Mouse (Mus musculus): ENCODE data around the gene Plcl2. TPM values are rescaled to one million over a fixed set of nuclear protein-coding genes. Genes with fewer than 3 reads are reported as not detected.
A peak's percentile ranks its signal among the peaks of the same experiment; 100 is the strongest.
"Not testable (repeated sequence)": the region's sequence is repeated elsewhere in the genome, so short reads cannot be mapped to it uniquely, and the experiment has no call there.

Gene Plcl2
- total RNA-seq, 2 experiments from 2014 or later = 14.2 to 15.1 TPM

DNA sequence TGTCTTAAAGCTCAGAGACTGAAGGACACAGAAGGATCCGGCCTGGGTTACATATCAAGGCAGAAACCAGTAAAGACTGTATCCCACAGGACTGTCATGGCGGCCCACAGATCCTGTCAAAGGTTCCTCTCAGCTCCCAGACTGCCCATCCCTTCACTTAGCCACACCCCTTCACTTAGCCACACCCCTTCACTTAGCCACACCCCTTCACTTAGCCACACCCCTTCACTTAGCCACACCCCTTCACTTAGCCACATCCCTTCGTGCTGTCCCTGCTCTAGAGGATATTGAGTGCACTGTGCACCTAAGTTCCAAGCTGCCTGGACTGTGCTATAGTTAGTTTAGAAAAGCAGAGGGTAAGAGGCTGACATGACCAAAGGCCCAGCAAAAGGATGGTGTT is 118.5 kb downstream of the Plcl2 start:
- DNase-seq = no peak

DNA sequence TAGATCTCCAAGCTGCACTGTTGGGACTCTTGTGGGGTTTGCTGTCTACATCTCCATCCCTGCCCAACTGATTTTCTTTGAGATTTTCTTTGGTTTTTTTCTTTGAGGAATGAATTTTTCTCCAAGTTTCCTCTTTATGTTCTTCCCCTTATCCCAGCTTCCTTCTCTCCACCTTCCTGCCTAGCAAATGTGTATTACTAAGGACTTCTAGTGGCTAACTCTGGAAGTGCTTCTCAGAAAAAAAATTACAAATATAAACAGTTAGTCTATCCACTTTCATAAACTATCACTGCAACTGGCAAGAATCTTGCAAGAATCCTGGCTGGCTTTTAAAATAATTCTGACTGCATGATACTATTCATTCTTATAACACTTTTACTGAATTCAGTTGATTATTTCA is 119.5 kb downstream of the Plcl2 start:
- DNase-seq = no peak

DNA sequence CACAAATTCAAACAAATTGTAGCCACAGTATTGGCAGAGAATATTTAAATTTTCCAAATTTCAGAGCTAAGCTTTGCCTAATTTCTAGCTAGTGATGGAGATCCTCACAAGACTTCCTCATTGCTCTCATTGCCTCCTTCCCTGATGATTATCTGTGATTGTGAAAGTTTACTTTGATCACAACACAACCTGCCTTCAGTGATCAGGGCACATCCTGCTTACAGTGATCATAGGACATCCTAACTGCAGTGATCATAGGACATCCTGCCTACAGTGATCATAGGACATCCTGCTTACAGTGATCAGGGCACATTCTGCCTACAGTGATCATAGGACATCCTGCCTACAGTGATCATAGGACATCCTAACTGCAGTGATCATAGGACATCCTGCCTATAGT is 121.8 kb downstream of the Plcl2 start:
- DNase-seq = not testable (repeated sequence)

DNA sequence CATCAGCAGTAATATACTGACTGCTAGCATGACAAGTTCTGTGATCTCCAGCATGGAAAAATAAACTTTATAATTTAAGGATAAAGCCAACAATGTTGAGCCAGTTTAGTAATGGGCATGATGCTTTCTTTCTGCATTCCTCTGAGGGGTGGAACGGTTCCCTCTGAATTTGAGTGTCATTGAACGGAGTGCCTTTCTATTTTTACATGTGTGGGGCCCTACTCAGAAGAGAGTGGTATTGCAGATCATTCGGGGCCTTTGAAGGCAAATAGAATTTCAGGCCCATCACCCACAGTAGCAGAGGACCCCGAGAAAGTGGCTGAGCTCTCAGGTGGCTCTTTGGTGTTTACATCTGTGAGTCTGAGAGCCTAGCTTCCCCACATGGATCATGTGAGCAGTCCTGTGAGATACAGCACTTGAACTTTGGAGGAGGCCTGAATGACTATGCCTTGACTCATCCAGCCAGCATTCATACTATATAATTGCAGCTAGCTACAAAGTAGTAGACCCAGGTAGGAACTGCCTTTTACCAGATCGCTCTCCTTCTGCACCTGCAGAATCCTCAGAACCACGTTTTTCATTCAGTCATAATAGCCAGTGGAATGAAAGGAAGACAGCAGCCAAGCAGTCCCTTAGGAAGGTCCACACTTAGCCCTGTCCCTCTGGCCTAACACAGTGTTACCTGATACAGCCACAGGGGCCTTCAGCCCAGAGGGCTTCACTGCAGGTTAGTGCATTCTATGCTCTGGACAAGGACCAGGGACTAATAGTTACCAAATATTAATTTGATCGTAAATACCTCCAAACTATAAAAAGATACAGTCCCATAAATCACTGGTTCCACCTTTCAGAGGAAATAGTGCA is 125.0 kb downstream of the Plcl2 start:
- no peak for DNase-seq

DNA sequence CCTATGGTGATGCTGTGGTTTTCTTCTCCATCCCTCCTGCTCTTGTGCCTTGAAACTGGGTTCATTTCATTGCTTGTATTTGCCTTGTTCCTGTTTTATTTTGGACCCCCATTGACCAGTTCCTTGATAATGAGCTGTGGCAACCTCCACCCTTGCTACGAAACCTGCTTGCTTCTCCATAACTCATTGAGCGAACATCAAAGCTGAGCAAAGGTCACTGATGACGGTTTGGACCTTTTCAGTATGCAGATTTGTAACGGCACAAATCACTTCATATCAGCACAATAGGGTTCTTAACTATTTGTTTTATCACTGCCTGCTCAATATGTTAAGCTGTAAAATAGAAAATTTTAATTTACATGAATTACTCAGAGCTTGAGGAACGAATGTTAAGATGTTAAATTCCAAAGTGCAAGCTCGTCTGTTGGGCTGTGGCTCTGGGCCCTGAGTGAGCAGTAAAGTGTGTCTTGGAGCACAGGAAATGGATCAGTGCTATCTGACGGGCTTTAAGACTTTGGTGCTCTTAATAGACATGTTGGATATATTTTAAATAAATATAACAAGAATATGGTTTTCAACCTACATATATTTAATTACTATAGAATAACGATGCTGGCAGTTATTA is 126.9 kb downstream of the Plcl2 start:
- no peak for DNase-seq

DNA sequence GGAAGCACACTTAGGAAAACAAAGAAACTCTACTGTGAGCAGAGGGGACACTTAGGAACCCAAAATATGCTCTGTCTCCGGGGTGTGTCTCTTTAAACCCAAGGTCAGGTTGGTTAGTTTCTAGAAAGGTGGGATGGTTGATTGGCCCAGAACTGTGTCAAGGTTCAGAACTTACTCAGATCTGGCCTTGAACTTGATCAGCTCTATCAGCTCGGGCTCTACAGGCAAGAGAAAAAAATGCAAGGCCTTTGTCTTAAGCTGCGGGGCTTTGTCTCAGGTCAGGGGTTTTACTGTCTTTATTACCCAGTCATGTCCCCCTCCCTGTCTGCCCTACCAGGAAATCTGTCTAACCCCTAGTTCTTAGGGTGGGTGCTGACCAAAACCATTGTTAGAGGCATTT is 129.6 kb downstream of the Plcl2 start:
- no peak for DNase-seq

DNA sequence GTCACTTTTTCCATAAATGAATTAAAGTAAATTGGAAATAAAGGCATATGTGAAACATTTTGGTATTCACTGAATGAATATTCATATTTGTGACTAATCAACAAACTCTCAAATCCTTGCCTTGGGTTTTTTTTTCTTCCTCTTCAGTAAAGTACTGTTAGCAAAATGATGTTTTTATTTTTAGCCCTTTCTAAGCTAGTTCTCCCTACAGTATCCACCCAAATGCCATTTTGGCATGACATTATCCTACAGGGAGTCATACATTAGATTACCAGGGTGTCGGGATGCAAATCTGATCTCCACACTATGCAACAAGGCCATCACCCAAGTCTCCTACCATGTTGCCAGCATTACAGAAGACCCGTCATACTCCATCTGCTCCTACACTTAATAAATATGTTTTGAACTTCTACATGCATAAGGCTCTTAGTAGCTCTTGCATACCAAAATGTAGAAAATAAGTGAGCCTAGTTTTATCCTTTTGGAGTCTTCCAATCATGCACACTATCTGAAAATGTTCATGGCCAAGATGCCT is 131.9 kb downstream of the Plcl2 start:
- DNase-seq = no peak

DNA sequence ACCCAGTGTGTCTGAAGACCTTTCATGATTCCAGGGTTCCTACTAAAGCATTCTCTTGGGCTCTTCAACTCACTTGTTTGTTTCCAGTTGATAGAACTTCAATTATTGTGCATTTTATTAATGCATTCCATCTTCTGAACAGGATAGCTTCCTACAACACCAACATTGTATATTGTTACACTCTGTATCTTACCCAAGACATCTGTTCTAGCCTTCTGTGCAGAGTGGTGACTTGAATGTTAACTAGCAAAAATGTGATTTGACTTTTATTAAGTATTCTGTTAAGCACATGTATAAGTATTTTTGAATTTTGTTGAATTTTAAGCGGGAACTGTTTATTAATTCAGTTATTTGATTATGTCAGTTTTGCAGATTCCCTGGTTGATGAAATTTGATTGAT is 132.7 kb downstream of the Plcl2 start:
- DNase-seq = no peak

DNA sequence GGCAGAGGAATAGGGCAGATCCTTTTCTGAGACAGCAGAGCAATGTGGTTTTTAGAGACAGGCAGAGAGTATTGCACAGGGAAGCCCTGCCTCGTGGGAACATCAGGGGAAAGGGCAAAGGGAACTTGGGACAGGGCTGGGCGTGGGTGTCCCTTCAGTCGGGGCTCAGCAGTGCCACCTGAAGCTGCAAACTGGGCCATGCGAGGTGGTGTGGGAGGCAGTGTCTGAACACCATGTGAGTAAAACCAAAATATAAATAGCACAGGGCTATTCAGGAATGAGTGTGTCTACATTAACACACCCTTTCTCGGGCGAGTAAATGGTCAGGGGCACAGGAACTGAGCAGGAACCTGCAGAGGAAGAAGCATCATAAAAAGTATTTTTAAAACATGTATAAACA is 134.2 kb downstream of the Plcl2 start:
- peak; percentile 42 for DNase-seq

DNA sequence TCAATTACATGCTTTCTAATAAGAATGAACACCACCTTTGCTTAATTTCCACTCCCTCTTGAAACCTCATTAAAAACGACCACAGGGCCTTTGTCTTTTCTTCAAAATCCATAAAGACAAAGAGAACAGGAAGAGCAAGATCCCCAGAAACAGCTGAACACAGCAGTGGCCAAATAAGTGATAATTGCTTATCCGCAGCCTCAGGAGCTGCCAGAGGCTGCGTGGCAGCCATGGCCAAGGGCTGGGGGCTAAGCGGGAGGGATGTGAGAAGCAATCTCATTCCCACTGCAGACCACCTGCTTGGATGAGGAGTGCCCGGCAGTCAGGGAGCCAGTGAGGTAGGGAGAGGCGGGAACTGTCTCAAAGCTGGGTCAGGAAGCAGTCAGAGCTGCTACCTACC is 134.8 kb downstream of the Plcl2 start:
- DNase-seq = no peak

DNA sequence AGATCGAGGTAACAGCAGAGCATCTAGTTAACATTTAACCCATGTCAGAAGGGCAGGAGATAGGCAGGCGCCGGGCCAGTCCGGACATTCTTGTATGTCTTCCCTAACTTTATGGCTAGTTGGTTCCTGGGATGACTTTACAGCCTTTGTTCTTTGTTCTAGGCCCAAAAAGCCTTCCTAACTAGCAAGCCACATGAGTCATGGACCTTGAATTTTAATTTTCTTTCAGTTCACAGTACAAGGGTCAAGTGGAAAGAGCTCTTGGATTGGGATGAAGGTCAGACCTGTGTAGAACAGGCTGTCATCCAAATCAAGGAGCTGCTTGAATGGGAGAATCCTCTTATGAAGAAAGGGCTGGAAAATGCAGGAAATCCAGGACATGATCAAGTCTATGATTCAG is 138.9 kb downstream of the Plcl2 start:
- not testable (repeated sequence) for DNase-seq

DNA sequence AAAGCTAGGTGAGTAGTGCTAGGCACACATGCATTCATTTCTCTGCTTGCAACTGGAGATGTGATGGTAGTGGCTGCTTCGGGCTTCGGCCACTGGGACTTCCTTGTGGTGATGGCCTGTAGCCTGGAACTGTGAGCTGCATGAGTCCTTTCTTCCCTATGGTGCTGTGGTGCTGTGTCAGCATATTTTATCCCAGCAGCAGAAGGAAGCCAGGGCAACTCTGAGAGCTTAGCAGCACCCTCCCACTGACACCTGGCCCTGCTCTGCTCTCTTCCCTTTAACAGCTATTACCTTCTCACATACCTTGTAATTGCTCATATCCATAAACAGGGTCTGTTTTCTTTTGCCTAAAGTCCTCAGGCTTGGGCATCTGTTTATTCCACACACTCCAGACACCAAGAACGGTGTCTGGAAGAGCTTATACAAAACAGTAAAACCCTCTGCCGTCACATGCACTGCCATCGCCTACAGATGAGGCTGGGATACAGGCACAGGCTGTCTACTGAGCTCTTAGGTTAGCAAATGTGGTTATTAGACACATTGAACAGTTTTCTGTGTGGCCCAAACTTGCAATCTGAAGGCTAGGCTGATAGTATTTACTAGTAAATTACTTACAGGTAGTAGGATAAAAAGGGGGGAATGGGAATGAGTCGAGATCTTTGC is 139.7 kb downstream of the Plcl2 start:
- no peak for DNase-seq

DNA sequence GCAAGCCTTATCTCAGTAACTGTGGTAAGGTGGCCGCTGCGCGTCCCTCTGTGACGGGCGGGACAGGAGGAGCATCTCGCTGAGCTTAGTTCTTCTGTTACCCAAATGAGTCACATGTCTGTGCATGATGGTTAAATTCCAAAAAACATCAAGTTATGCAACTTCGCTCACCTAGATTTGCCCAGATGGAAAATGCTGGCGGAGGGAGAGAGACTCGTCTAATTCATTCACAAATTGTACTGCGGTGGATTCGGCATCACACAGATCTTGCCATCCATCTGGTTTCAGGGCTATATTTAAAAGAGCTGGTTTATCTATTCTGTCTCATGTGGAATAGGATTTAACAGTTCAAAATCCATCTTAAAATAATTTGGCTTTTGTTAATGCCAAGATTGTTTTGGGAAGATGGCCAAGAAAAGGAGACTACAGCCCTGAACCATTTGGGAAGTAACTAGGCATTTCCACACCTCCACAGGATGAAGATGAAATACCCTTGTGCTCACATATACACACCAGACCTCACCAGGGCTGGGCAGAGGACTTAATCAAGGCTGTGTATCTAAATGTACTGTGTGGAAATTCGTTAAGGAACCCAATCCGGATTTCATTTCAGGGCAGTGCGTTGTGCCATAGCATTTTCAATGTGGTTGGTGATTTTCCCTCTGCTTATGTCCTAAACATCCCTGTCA is 141.5 kb downstream of the Plcl2 start:
- no peak for DNase-seq

DNA sequence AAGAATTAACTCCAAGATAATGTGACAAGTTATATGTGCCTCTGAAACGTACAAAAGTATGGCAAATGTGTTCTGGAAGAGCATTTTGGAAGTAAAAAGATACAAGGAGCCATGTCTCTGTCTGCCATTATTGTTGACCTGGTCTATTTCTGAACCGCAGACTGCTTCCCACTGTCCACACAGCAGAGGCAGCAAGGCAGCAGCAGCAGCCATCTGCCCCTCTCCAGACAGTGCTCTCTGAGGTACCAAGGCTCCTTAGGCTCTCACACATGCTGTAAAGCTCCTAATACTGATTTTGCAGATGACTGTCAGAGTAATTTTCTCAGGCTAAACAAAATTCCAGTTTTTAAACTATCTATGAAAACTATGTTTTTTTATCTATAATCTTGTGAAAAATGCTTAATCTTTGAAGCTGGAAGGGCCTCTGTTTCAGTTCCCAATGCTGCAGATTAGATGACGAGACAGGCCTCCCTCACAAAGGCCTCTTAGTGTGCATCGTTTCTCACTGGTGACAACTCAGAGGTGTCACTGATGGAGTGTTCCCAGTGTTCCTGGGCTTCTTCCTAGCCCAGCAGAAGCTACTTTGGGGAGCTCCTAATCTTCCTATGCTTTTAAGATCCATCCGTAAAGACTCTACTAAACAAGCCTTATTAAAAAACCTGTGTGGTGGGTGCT is 145.7 kb downstream of the Plcl2 start:
- DNase-seq = no peak

DNA sequence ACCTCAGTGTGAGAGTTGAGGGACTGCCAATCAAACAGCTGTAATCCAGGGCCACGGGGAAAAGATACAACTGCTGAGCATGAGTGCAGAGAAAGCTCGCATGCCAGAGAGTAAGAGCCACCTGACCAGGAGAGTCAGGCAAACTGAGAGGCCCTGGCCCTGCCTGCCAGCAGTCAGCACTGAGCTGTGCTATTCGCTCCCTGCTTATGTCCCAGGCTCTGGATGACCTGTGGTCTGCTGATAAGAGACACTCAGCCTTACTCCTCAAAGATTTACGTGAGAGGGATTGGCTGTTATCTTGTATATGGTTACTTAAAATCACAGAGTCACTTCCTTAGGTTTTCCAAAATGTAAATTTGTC is 146.2 kb downstream of the Plcl2 start:
- DNase-seq = no peak

DNA sequence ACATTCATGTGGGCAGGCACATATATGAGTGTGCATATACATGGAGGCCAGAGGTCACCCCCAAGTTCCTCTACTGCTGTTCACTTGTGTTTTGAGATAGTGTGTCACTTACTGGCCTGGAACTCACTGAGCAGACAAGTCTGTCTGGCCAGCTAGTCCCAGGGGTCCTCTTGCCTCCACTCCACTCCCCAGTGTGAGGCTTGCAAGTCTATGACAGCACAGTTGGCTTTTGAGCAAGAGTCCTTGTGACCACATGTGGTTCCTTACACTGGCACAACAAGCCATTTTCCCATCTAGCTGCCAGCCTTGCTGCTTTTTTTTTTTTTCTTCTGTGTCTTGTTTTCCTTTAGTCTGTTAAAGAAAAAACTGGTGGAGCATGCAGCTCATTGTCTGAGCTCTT is 148.1 kb downstream of the Plcl2 start:
- DNase-seq = no peak

DNA sequence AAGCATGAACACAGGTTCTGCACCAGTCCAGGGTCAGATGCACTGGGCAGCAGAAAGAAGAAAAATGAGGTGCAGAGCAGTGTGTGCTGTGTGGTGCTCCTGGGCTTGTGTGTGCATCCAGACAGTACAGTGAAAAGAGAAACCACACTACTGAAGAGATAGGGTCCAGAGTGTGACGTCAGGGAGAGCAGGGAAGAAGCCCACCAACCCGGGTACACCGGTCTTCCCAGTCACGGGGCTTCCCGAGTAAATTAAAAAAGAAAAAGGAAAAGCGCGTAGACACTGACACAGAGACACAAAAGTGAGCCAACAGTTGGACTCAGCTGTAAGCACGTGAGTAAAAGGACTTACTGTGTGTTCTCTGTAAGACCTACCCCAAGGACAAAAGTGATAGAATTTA is 149.7 kb downstream of the Plcl2 start:
- DNase-seq = peak; percentile 1

DNA sequence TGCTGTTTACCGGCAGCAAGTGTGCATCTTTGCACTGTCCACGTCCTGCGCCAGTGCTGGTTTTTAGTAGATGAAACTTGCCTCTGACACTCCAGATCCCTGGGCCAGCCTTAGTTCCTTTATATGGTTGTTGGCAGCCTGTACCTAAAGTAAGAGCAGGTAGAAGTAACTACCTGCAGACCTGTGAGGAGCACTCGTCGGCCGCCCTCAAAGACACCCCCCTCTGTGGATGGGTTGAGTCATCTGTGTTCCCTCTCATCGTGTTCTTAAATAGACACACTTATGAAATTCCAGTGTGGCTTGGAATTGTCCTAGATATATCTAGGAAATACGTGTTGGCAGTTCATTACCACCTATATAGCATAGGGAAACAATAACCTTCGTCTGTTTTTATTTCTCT is 158.4 kb downstream of the Plcl2 start:
- DNase-seq = no peak

DNA sequence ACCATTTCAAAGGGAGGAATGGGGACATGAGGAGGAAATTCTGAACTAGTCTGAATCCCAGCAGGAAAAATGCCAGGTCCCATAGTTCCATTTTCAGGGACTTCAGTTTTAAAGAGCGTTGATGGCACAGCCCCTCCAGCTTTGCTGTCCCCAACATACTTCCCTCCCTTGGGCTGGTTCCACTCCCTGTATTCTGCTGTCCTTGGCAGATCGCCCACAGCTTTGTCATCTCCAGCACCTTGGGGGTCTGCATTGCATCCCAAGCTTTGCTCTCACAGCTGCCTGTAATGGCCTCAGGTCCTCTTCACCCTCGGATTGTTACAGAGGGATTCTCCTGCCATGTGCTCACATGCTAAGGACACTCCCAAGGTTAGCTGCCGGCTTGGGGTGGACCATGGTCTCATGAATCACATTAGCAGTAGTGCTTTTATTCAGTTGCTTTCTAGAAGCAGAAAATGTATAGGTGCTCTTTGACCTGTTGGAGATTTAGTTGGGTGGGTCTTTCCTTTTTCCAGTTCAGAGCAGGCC is 159.5 kb downstream of the Plcl2 start:
- DNase-seq = no peak

DNA sequence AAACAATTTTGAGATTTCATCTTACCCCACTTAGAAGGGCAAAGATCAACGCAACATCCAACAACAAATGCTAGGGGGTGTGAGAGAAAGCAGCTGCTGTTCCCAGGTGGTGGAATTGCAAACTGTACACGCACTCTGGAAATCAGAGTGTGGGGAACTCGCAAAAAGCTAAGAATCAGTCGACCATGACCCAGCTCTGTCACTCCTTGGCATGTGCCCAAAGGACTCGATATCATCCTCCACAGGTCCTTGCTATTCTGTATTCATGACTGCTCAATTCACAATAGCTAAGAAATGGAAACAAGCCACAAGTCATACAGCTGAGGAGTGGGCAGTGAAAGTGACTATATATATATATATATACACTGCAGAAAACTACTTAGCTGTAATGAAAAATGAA is 162.2 kb downstream of the Plcl2 start:
- DNase-seq = no peak

DNA sequence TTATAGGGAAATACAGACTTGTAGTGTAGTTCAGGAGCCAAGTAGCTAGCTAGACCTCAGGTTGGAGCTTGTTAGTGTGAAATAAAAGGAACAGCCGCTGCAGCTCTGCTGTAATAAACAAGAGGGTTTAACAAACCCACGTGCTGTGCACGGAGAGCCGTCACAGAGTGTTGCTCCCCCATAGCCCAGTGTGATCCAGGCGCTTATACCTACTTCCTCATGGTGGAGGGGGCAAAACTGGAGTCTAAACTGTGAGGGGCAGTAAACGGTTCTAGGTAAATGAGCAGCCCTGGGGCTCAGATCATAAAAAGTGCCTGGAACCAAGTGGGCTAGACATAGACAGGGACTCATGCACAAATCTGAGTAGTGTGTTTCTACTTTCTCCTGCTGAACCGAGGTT is 165.4 kb downstream of the Plcl2 start:
- no peak for DNase-seq

DNA sequence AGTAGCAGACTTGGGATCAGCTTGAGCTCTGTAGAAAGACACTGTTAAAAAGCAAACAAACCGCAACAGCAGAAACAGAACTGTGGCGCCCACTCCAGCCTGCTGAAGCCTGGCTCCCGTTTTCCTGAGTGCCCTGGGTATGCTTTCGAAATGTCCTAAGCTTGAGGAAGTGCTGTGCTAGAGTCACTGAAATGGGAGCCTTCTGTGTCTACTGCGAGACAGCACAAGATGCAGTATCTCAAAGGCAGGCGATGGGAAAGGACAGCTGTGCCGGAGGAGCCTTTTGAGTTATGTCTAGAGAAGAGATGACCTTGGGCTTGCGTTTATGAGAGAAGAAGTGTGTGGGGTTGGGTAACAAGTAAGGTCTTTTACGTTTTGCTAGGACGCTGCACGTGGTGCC is 166.0 kb downstream of the Plcl2 start:
- no peak for DNase-seq

Measured in heart, postnatal 4 days (tissue).